Mouse (Mus musculus) kidney, adult 11 months (tissue): ENCODE data around the gene Naglu.

Source experiments
- DNase-seq: peaks from one replicate; pipeline ENCODE4 v3.0.0; 2022

The Naglu gene

GRCm38 (mm10) chr11:101057860-101058259 is 12.0 kb upstream of the Naglu start:
- DNase-seq: peak; percentile 63

- no peak for DNase-seq
These were observed 11.1 kb upstream of the Naglu start for GRCm38 (mm10) chr11:101058726-101059125.

- no peak for DNase-seq
These were observed 10.3 kb upstream of the Naglu start for GRCm38 (mm10) chr11:101059473-101059872.

GRCm38 (mm10) chr11:101060126-101060525 is 9.7 kb upstream of the Naglu start:
- no peak for DNase-seq

- DNase-seq: no peak
These were observed 8.8 kb upstream of the Naglu start for GRCm38 (mm10) chr11:101061049-101061448.

GRCm38 (mm10) chr11:101062165-101062884 is 7.5 kb upstream of the Naglu start:
- DNase-seq: no peak

- DNase-seq: no peak
These were observed 6.7 kb upstream of the Naglu start for GRCm38 (mm10) chr11:101062971-101063675.

- DNase-seq: peak; percentile 45
These were observed 6.0 kb upstream of the Naglu start for GRCm38 (mm10) chr11:101063676-101064327.

GRCm38 (mm10) chr11:101064462-101064861 is 5.3 kb upstream of the Naglu start:
- no peak for DNase-seq

GRCm38 (mm10) chr11:101065002-101065401 is 4.8 kb upstream of the Naglu start:
- DNase-seq: no peak

GRCm38 (mm10) chr11:101066549-101067412 is 3.0 kb upstream of the Naglu start:
- peak; percentile 87 for DNase-seq

- no peak for DNase-seq
These were observed 346 bp downstream of the Naglu start for GRCm38 (mm10) chr11:101070189-101070527.

GRCm38 (mm10) chr11:101070987-101071386 is 1.2 kb downstream of the Naglu start:
- no peak for DNase-seq

GRCm38 (mm10) chr11:101071810-101072428 is 2.1 kb downstream of the Naglu start:
- no peak for DNase-seq

- no peak for DNase-seq
These were observed 8.3 kb downstream of the Naglu start, which contains the start of gene Hsd17b1 for GRCm38 (mm10) chr11:101078121-101078520. Gene Hsd17b1, plus strand, starts transcription at chr11:101078411.

GRCm38 (mm10) chr11:101079746-101080145 is 9.9 kb downstream of the Naglu start:
- no peak for DNase-seq

- DNase-seq: no peak
These were observed 10.6 kb downstream of the Naglu start for GRCm38 (mm10) chr11:101080421-101080820.

- DNase-seq: no peak
These were observed 11.8 kb downstream of the Naglu start for GRCm38 (mm10) chr11:101081659-101082058.

GRCm38 (mm10) chr11:101082208-101083082 is 12.6 kb downstream of the Naglu start, which contains the start of gene Coasy:
Gene Coasy, plus strand, starts transcription at chr11:101082565.
- DNase-seq: peak; percentile 85

GRCm38 (mm10) chr11:101083083-101083697 is 13.4 kb downstream of the Naglu start:
- DNase-seq: peak; percentile 72

- no peak for DNase-seq
These were observed 14.4 kb downstream of the Naglu start for GRCm38 (mm10) chr11:101084246-101084645.
